Mouse (Mus musculus): ENCODE measurements around the gene Zscan26.
"Not testable (repeated sequence)": the region's sequence is repeated elsewhere in the genome, so short reads cannot be mapped to it uniquely, and the experiment has no call there.

Zscan26 gene

GRCm38 (mm10) chr13:21453449-21453848 is at the start of gene Zscan26:
Gene Zscan26 (minus strand): TSS chr13:21453730.
- DNase-seq (ENCODE audit: low spot score in 2 of 2) = peak; percentile 44 to 71

GRCm38 (mm10) chr13:21502296-21502695 is 48.8 kb upstream of the Zscan26 start:
- DNase-seq (ENCODE audit: low spot score in 2 of 2) = no peak

DNA sequence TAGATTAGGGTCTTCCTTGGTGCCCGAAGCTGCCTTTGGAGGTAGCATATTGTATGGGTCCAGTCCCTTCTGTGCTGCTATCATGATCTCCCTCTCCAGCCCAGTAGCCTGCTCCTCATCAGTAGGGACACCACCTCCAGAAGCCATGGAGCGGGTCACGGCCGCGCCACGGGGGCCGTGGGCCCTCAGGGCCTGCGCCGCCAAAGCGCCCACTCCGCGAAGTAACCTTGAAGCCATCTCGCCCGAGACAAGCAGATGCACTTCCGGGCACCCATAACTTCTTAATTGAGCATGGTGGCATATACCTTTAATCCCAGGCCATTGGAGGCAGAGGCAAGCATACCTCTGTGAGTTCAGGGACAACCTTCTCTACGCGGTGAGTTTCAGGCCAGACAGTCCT is 47.7 kb upstream of the Zscan26 start, which contains the start of gene Gm11273:
Gene Gm11273 (minus strand): TSS at position 237 of the 400 bp plus-strand sequence.
- DNase-seq (ENCODE audit: low spot score in 2 of 2) = not testable (repeated sequence)

DNA sequence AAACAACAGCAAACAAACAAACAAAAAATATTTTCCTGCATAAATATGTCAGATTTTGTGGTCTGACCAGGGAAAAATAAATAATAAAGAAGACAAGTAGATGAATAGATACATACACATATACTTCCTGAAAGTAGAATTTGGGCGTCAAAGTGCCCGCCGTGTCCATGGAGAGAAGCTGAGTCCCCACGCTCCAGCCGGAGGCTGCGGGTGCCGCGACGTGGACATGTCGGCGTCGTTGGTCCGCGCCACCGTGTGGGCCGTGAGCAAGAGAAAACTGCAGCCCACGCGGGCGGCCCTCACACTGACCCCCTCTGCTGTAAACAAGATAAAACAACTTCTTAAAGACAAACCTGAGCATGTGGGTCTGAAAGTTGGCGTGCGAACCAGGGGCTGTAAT is 41.5 kb upstream of the Zscan26 start, which contains the start of gene AK157302:
Gene AK157302 (plus strand): TSS at position 144 of the 400 bp plus-strand sequence.
- DNase-seq (ENCODE audit: low spot score in 2 of 2) = no peak

- DNase-seq (ENCODE audit: low spot score in 2 of 2) = no peak
These were observed 39.3 kb upstream of the Zscan26 start for GRCm38 (mm10) chr13:21492847-21493246.

DNA sequence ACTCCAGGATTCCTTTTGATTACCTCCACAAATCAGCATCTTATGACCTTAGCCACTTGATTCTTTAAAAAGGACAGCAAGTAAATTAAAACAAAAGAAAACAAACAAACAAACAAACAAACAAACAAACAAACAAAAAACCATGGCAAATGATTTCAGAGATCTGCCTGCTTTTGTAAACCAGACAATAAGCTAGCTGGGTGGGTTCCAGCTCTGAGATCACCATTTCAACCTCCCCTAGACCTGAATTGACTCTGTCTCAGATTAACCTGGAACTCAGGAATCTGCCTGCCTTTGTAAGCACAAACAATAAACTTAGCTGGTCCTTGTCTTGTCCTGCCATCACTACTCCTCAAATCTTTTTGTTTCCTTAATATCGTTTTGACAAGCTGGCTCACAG is 33.4 kb upstream of the Zscan26 start:
- no peak for DNase-seq (ENCODE audit: low spot score in 2 of 2)

DNA sequence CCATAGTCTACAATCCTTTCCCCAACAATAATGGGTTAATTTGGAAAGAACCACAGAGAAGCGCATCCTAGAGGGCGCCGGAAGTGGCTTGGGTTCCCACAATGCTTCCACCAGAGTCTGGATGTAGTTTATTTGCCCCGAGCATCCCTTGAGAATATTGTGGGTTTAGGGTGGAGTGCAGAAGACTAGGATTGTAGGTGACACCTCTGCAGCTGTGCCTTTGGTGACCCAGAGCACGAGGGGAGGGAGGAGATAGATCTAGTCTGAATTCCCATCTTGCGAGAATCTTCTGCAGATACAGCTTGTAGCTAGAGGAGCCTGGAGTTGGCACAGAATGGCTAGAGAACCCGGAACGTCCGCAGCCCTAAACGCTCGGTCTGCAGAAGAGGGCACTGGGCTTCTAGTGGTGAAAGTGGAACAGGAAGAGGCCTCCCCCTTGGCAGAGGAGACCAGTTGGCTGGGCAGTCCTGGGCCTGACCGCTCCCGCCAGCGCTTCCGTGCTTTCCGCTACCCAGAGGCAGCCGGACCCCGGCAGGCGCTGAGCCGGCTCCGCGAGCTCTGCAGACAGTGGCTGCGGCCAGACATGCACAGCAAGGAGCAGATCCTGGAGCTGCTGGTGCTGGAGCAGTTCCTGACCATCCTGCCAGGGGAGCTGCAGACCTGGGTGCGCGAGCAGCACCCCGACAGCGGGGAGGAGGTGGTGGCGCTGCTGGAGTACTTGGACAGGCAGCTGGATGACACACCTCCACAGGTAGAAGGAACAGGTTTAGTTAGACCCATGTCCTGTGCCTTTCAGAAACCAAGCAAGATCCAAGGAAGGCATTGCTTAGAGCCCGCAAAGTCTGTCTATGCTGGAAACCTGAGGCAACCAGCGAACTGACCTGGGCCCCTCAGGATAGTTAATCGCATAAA is 25.5 kb upstream of the Zscan26 start, which contains the start of the genes Zkscan4 and Gm10065:
Gene Zkscan4 (plus strand): TSS at position 149 of the 912 bp plus-strand sequence.
Gene Gm10065 (minus strand): TSS at position 683 of the 912 bp plus-strand sequence.
- DNase-seq (ENCODE audit: low spot score in 2 of 2) = peak; percentile 63 to 66

DNA sequence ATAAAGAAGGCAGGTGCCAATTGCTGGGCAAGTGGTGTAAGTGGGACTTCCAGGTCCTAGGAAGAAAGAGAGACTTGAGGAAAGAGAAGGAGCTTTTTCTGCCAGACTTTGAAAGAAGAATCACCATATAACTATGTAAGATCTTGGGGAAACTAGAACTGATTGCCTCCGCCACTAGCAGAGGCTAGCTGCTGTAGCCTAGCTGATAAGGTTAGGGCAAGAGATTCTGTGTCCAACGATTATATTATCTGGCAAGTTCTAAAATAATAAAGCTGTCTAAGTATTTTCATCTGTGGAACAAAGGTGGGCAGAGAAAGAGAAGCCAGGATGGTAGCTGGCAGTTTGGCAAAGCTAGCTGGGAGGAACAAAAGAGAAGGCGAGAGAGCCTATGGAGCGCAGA is 18.9 kb upstream of the Zscan26 start:
- no peak for DNase-seq (ENCODE audit: low spot score in 2 of 2)

DNA sequence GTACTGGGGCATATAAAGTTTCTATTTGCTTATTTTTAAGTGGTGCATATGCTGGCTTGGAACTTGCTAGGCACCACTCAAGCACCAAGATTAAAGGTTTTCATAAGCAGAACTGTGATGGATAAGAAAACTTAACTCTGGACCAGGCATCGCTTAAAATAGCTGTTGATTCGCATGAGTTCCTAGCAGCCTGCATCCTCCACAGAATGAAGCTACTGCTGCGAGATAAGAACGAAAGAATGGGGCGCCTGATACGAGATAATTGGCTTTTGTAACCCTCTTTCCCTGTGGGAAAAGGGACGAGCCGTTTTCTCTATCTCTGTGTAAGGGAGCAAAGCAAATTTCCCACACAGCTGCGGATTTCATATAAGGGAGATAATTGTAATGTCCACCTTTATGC is 15.6 kb upstream of the Zscan26 start:
- DNase-seq (ENCODE audit: low spot score in 2 of 2) = no peak

GRCm38 (mm10) chr13:21468061-21469019 is 14.8 kb upstream of the Zscan26 start, which contains the start of gene Nkapl:
Gene Nkapl (minus strand): TSS chr13:21468509.
- DNase-seq (ENCODE audit: low spot score in 2 of 2) = peak; percentile 32 to 70

- no peak for DNase-seq (ENCODE audit: low spot score in 2 of 2)
These were observed 13.8 kb upstream of the Zscan26 start for GRCm38 (mm10) chr13:21467336-21467735.

- not testable (repeated sequence) for DNase-seq (ENCODE audit: low spot score in 2 of 2)
These were observed 9.0 kb upstream of the Zscan26 start for GRCm38 (mm10) chr13:21462516-21462915.

GRCm38 (mm10) chr13:21456347-21456746 is 2.8 kb upstream of the Zscan26 start:
- no peak for DNase-seq (ENCODE audit: low spot score in 2 of 2)

DNA sequence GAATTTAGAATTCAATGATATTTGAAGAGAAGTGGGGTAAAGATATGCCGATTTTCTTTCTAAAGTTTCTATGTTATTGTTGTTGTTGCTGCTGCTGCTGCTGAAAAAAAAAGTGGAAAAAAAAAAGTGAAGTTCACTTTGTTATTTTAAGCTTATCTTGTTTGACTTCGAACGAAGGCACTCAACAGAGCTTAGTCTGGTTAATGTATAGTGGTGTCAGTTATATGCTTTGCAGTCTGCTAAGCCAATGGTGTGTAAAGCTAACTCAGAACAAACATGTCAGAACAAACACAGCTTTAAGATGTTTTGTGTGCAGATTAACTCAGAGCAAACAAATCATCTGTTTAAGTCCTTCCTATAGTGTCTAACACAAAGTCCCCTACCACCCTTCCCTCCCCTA is 603 bp upstream of the Zscan26 start:
- no peak for DNase-seq (ENCODE audit: low spot score in 2 of 2)

DNA sequence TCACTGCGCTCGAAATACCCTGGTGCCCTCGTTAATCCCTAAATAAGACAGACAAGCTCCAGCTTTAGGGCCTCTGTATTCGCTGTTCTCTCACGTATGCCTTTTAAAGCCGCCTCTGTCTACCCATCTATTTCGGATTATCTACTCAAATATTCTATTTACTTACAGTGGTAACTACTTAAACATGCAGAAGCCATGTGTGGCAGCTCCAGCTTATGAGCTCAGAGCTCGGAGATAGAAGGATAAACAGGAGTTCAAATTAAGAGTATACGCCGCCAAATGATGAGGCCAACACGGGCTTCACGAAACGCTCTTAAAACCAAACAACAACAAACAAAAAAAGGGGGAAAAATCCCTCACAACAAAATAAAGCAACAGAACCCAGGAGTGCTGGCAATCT is 488 bp downstream of the Zscan26 start:
- no peak for DNase-seq (ENCODE audit: low spot score in 2 of 2)

DNA sequence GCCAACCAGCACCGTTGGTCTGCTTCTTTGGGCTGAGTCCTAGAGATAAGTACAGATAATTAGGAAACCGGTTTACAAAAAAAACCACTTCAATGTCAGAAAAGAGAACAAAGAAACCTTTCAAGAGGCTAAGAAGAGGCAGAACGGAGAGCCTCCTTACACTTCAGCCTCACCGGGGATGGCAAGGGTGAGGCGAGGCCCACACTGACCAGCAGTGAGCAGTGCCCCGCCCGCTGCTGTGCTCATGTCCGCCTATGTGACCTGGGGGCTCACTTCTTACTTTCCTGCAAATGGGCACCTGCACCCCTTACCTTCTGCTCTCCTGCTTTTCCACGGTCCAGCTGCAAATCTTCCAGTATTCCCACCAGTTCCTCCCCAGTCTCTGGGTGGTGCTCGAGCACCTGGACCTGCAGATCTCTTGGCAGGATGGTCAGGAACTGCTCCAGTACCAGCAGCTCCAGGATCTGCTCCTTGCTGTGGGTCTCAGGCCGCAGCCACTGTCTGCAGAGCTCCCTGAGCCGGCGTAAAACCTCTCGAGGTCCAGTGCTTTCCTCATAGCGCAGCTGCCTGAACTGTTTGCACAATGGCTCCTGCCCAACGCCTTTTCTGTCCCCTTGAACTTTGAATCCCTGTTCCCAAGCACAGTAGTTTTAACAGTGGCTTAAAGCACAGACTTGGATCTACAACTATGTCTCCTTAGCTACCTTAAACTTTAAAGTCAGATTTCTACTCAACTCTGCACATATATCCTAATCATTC is 5.5 kb downstream of the Zscan26 start:
- DNase-seq (ENCODE audit: low spot score in 2 of 2) = no peak

- DNase-seq (ENCODE audit: low spot score in 2 of 2) = no peak
These were observed 6.7 kb downstream of the Zscan26 start for GRCm38 (mm10) chr13:21446796-21447195.

- DNase-seq (ENCODE audit: low spot score in 2 of 2) = no peak
These were observed 12.3 kb downstream of the Zscan26 start for GRCm38 (mm10) chr13:21441207-21441572.

- DNase-seq (ENCODE audit: low spot score in 2 of 2) = peak; percentile 66 to 68
These were observed 12.9 kb downstream of the Zscan26 start, which contains the start of gene Pgbd1 for GRCm38 (mm10) chr13:21440503-21441206. Gene Pgbd1 (minus strand): TSS chr13:21441058.

DNA sequence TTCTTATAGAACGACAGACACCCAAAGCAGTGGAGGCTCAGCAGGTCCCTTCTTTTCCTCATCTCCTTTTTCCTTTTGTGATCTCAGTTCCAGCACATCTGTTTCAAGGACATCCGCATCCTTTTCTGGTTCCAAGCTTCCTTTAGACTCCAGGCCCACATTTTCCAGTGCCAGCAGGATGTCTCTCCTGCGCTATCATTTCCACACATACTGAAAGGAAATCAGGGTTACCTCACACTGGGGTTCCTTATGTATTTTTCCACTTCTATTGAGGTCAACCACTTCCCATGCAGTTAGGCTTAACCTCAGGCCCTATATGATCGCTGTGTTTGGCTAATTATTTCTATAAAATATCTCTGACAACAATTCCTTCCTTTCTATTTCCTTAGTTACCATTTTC is 18.1 kb downstream of the Zscan26 start:
- DNase-seq (ENCODE audit: low spot score in 2 of 2) = no peak

Measured in frontal cortex, postnatal 10 days (tissue).